Mouse (Mus musculus) MEL (cell line): ENCODE measurements at regions not wholly inside any gene's neighbourhood (a gene's known extent, or its start where the extent isn't known, plus 50 kb on each side); places are given as distances from the start of the nearest gene placed in this dataset.

Experiments used
- DNase-seq: peaks from one replicate; pipeline ENCODE4 v3.0.0; 2011; ENCODE audit warnings: low read depth, low spot score
- H3K27ac ChIP-seq: 2 replicates; pipeline ENCODE4 v1.5.1; 2012; ENCODE audit warnings: low read depth, mild to moderate bottlenecking, control low read depth, low read length, moderate library complexity; ENCODE audit not compliant: control insufficient read depth
- H3K27me3 ChIP-seq, 2 experiments: fragments of 150-350 bp in 1 of 2; sonication (generic) in 1 of 2; 2 replicates each; pipeline ENCODE4 v1.6.1; 2012; ENCODE audit warnings: low read length in 2 of 2, mild to moderate bottlenecking in 2 of 2, improper control_type of control experiment in 1 of 2, moderate library complexity in 1 of 2; ENCODE audit not compliant: insufficient read depth in 2 of 2, control insufficient read depth in 1 of 2
- H3K36me3 ChIP-seq, 2 experiments: 2 replicates each; pipeline ENCODE4 v1.6.1; 2012 to 2014; ENCODE audit warnings: low read length in 2 of 2, improper control_type of control experiment in 1 of 2, inconsistent platforms in 1 of 2, mild to moderate bottlenecking in 1 of 2; ENCODE audit not compliant: insufficient read depth in 2 of 2, control insufficient read depth in 1 of 2
- H3K4me1 ChIP-seq, 2 experiments: fragments of 150-350 bp in 1 of 2; sonication (generic) in 1 of 2; 2 replicates each; pipeline ENCODE4 v1.6.1; 2012; ENCODE audit warnings: low read length in 2 of 2, improper control_type of control experiment in 1 of 2, mild to moderate bottlenecking in 1 of 2; ENCODE audit not compliant: insufficient read depth in 2 of 2, control insufficient read depth in 1 of 2
- H3K4me3 ChIP-seq, 2 experiments: fragments of 150-350 bp in 1 of 2; sonication (generic) in 1 of 2; 2 replicates each; pipeline ENCODE4 v1.5.1; 2012; ENCODE audit warnings: low read depth in 2 of 2, low read length in 2 of 2, mild to moderate bottlenecking in 2 of 2, moderate library complexity in 2 of 2, control low read depth in 1 of 2, improper control_type of control experiment in 1 of 2; ENCODE audit not compliant: control insufficient read depth in 1 of 2, insufficient read depth in 1 of 2
- H3K79me2 ChIP-seq: 2 replicates; pipeline ENCODE4 v1.6.1; 2012; ENCODE audit warnings: mild to moderate bottlenecking, low read length, moderate library complexity; ENCODE audit not compliant: control insufficient read depth, poor library complexity, insufficient read depth
- H3K9ac ChIP-seq: 2 replicates; pipeline ENCODE4 v1.6.1; 2012; ENCODE audit warnings: low read depth, mild to moderate bottlenecking, control low read depth, low read length, moderate library complexity; ENCODE audit not compliant: control insufficient read depth, poor library complexity, severe bottlenecking
- H3K9me3 ChIP-seq: fragments of 150-350 bp; sonication (generic); replicated peaks from 2 replicates; pipeline ENCODE4 v1.6.1; 2012; ENCODE audit warnings: mild to moderate bottlenecking, low read length, improper control_type of control experiment, moderate library complexity; ENCODE audit not compliant: insufficient read depth
- EP300 ChIP-seq, 2 experiments: IDR thresholded peaks; 2 replicates each; pipeline ENCODE4 v1.6.1; 2011; ENCODE audit warnings: improper control_type of control experiment in 2 of 2, low read length in 2 of 2, low read depth in 1 of 2, mild to moderate bottlenecking in 1 of 2
- JUND ChIP-seq: IDR thresholded peaks from 2 replicates; pipeline ENCODE4 v1.6.1; 2011; ENCODE audit warnings: low read depth, mild to moderate bottlenecking, improper control_type of control experiment, low read length
- MEF2A ChIP-seq: IDR thresholded peaks from 2 replicates; pipeline ENCODE4 v1.6.1; 2014; ENCODE audit warnings: low read depth, mild to moderate bottlenecking, inconsistent platforms, low read length, improper control_type of control experiment; ENCODE audit not compliant: poor library complexity, insufficient replicate concordance, severe bottlenecking; ENCODE audit errors: extremely low read depth
- TBP ChIP-seq: IDR thresholded peaks from 2 replicates; pipeline ENCODE4 v1.8.0; 2011; ENCODE audit warnings: low read depth, low read length, improper control_type of control experiment
- TCF12 ChIP-seq: IDR thresholded peaks from 2 replicates; pipeline ENCODE4 v1.6.1; 2014; ENCODE audit warnings: low read depth, mild to moderate bottlenecking, inconsistent platforms, low read length, improper control_type of control experiment, moderate library complexity

- no peak overlapping the region for H3K9ac ChIP-seq
- 0 out of 4 replicates have a peak overlapping the region, but pooled peaks of 1 of the 2 experiments have one; percentile 17 for H3K4me3 ChIP-seq
- H3K27ac ChIP-seq = no peak overlapping the region; the same call in 1 of the 2 replicates
- H3K36me3 ChIP-seq = no peaks in the 10 kb centered on the region
- TF ChIP-seq TCF12 (peak; percentile 52; the same call in 1 of the 2 replicates), EP300 (IDR thresholded peaks at IDR 0.05; ENCODE audit: low read depth in 1 of 2, low read length in 2 of 2) (peak; percentile 32 to 36; a peak in 3 of 4 replicates), JUND (peak; percentile 74; the same call in 1 of the 2 replicates), MEF2A (0 out of 2 replicates have a peak, but pooled peaks have one; percentile 57), TBP (no peak)
- TF ChIP-seq, all 39 proteins: peak for 4
- Histone ChIP-seq H3K9me3 (no peaks in the 10 kb centered on the region), H3K27me3 (peaks cover 0 to 2% of the 10 kb centered on the region in 2 experiments; a peak in 1 of 4 replicates), H3K79me2 (no peaks in the 10 kb centered on the region), H3K4me1 (peaks cover 0 to 12% of the 10 kb centered on the region in 2 experiments; a peak in 3 of 4 replicates)
- DNase-seq = peak; percentile 73
These were observed 54.0 kb upstream of the Serp2 start for GRCm38 (mm10) chr14:76610429-76611378.
